In the genomic region with DNA sequence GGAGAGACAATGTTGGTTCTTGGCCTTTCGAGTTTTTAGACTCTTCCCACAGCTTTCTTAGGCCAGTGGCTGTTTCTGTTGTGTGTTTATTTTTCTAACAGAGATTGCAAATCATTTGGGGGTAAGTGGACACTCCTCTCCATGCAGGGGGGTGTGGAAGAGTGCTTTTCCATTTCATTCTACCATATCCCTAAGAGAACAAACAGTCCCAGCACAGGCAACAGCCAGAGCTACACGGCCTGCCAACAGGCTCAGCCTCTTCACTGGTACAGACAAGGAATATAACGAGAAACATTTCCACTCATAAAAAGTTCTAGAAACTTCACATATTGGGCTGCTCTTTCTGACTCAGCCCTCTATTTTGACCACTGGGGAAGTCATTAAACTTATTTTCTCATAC, we compare ENCODE assay signal across 17 mouse cellular contexts.
"Had no signal": no experiment of that assay in that cellular context is flagged by ENCODE, and none has a peak within 500 bp of the region (broad histone marks: within the 10 kb centered on the region; RNA-seq: fewer than 3 reads in every experiment).

No protein-coding gene starts in this region.

- H3K4me1 ChIP-seq: intestine, embryonic 15.5 days; liver, embryonic 13.5 days; liver, embryonic 15.5 days had no signal

- H3K27me3 ChIP-seq: heart, embryonic 12.5 days; hindbrain, embryonic 12.5 days; intestine, embryonic 15.5 days; limb, embryonic 12.5 days; liver, embryonic 13.5 days; liver, embryonic 15.5 days had no signal

- H3K27ac ChIP-seq: hindbrain, embryonic 10.5 days; hindbrain, embryonic 12.5 days; hindbrain, embryonic 14.5 days; intestine, embryonic 15.5 days; left cerebral cortex, adult 2 months; limb, embryonic 10.5 days; limb, embryonic 12.5 days; liver, embryonic 13.5 days; liver, embryonic 15.5 days had no signal

- H3K36me3 ChIP-seq: heart, embryonic 12.5 days; intestine, embryonic 15.5 days; liver, embryonic 13.5 days; liver, embryonic 15.5 days had no signal

- H3K4me3 ChIP-seq: heart, embryonic 10.5 days; heart, embryonic 12.5 days; hindbrain, embryonic 10.5 days; hindbrain, embryonic 12.5 days; intestine, embryonic 15.5 days; layer of hippocampus, adult 2 months; left cerebral cortex, adult 2 months; limb, embryonic 10.5 days; limb, embryonic 12.5 days; liver, embryonic 13.5 days; liver, embryonic 15.5 days had no signal

- H3K9ac ChIP-seq: heart, embryonic 12.5 days; hindbrain, embryonic 12.5 days; hindbrain, embryonic 14.5 days; intestine, embryonic 15.5 days; limb, embryonic 12.5 days; liver, embryonic 13.5 days; liver, embryonic 15.5 days; liver, postnatal 0 days had no signal

- DNase-seq: heart, postnatal 10 days; heart, postnatal 4 days; kidney, postnatal 10 days; liver; liver, embryonic 13.5 days; liver, postnatal 0 days had no signal
